Mouse (Mus musculus) heart, embryonic 14.5 days (tissue): ENCODE measurements around the gene Erp29. TPM values are rescaled to one million over a fixed set of nuclear protein-coding genes. Genes with fewer than 3 reads are reported as not detected.

Experiments
- ATAC-seq: fragments of 200-750 bp; cut with Nextera tagmentation; 2 replicates; pipeline ENCODE4 v1.8.0; 2017; ENCODE audit warnings: low read depth, moderate TSS enrichment; ENCODE audit not compliant: insufficient number of reproducible peaks, insufficient read depth, low FRiP score
- H3K27ac ChIP-seq, 2 experiments: fragments of 200-500 bp in 1 of 2; fragments of 300-500 bp in 1 of 2; sonication (generic) in 1 of 2; replicated peaks in 1 of 2; 2 replicates each; pipeline ENCODE4 v1.5.1; 2012 to 2014; ENCODE audit warnings: low read depth in 2 of 2, low read length in 2 of 2, control low read depth in 1 of 2, mild to moderate bottlenecking in 1 of 2, mixed read lengths in 1 of 2; ENCODE audit not compliant: control insufficient read depth in 1 of 2, insufficient read depth in 1 of 2
- H3K27me3 ChIP-seq: fragments of 300-500 bp; sonication (generic); 2 replicates; pipeline ENCODE4 v1.6.1; 2014; ENCODE audit warnings: mild to moderate bottlenecking, low read length, control low read depth; ENCODE audit not compliant: control insufficient read depth, insufficient read depth
- H3K36me3 ChIP-seq: fragments of 300-500 bp; sonication (generic); 2 replicates; pipeline ENCODE4 v1.6.1; 2014; ENCODE audit warnings: mild to moderate bottlenecking, control low read depth, low read length, mixed read lengths; ENCODE audit not compliant: control insufficient read depth, insufficient read depth
- H3K4me1 ChIP-seq, 2 experiments: fragments of 200-500 bp in 1 of 2; fragments of 300-500 bp in 1 of 2; sonication (generic) in 1 of 2; 2 replicates each; pipeline ENCODE4 v1.6.1; 2012 to 2014; ENCODE audit warnings: low read length in 2 of 2, control low read depth in 1 of 2, mixed read lengths in 1 of 2; ENCODE audit not compliant: control insufficient read depth in 2 of 2, insufficient read depth in 2 of 2
- H3K4me2 ChIP-seq: fragments of 300-500 bp; sonication (generic); 2 replicates; pipeline ENCODE4 v1.6.1; 2014; ENCODE audit warnings: mild to moderate bottlenecking, low read length
- H3K4me3 ChIP-seq, 2 experiments: fragments of 200-500 bp in 1 of 2; fragments of 300-500 bp in 1 of 2; sonication (generic) in 1 of 2; 2 replicates each; pipeline ENCODE4 v1.5.1; 2012 to 2014; ENCODE audit warnings: low read length in 2 of 2, mild to moderate bottlenecking in 2 of 2, control low read depth in 1 of 2, low read depth in 1 of 2, moderate library complexity in 1 of 2; ENCODE audit not compliant: control insufficient read depth in 1 of 2, insufficient read depth in 1 of 2
- H3K9ac ChIP-seq: fragments of 300-500 bp; sonication (generic); 2 replicates; pipeline ENCODE4 v1.6.1; 2014; ENCODE audit warnings: mild to moderate bottlenecking, low read length
- H3K9me3 ChIP-seq: fragments of 300-500 bp; sonication (generic); 2 replicates; pipeline ENCODE4 v1.6.1; 2016; ENCODE audit warnings: low read length, control low read depth; ENCODE audit not compliant: control insufficient read depth
- WGBS: fragments of 180-500 bp; shearing (Covaris S2); extraction: QIAGEN DNeasy Blood & Tissue Kit; methylation state at CpG from one replicate; pipeline ENCODE4 v1.1.7; 2014; 5-methylcytosine and 5-hydroxymethylcytosine counted together
- polyA plus RNA-seq: library from polyadenylated mRNA; unstranded; fragments of >200 nt; fragmentation: Nextera tagmentation; extraction: Ambion mirVana; gene quantifications from 2 replicates; pipeline ENCODE4 v1.2.1, GENCODE M21; 2014

Gene Erp29
- polyA plus RNA-seq, 1 experiment from 2014 or later, result 123 TPM

DNA sequence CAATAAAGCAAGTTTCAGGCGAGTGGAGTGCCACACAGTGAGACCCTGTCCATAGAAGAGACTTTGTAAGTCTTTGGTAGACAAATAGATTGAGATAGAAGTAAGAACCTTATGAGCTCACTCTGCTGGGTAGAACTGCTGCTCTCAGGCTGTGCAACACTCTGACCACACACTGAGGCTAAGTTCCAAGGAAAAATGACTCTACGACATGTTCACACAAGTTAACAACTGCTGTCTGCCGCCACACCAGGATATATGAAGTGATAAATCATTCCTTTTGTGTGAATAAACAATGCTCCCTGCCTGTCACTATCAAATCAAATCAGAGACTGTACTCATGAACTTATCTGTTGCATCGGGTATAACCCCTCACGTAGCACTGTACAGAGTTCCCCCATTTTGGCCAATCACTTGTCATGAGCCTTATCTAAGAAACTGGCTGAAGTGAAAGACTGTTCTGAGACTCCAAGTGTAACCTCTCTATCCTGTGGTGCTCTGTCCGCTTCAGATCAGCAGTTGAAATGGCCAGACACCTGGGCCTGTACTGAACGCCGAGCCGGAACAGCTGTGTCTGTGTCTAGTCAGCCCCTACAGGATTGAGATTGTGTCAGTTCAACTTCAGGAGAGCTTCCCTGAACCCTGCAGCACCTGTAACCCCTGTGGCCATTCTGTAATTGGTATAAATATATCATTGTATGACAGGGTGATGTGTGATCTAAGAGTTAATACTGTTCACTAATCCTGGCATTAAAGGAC is 3.4 kb upstream of the Erp29 start:
- WGBS, result 62% methylated on average over 9 of the region's 9 CpGs

GRCm38 (mm10) chr5:121454503-121454782 is 2.1 kb upstream of the Erp29 start:
- no peak for ATAC-seq
- H3K9me3 ChIP-seq, result no peaks in the 10 kb centered on the region
- 70% methylated on average over 3 of the region's 3 CpGs for whole genome bisulfite sequencing
- peak overlapping the region; percentile 87 for H3K4me2 ChIP-seq
- H3K36me3 ChIP-seq, result peaks cover 7% of the 10 kb centered on the region
- H3K4me1 ChIP-seq, result peaks cover 20 to 25% of the 10 kb centered on the region in 2 experiments
- peak overlapping the region; percentile 89 to 98 for H3K27ac ChIP-seq
- no peaks in the 10 kb centered on the region for H3K27me3 ChIP-seq
- H3K4me3 ChIP-seq, result no peak overlapping the region
- peak overlapping the region; percentile 96 for H3K9ac ChIP-seq

More for the DNA sequence above, 3.4 kb upstream of the Erp29 start:
- ATAC-seq, result no peak
- Histone ChIP-seq H3K27ac (no peak overlapping the region), H3K27me3 (no peaks in the 10 kb centered on the region), H3K36me3 (no peaks in the 10 kb centered on the region), H3K9ac (no peak overlapping the region), H3K4me1 (peaks cover 20 to 25% of the 10 kb centered on the region in 2 experiments), H3K9me3 (no peaks in the 10 kb centered on the region), H3K4me2 (no peak overlapping the region), H3K4me3 (no peak overlapping the region)

GRCm38 (mm10) chr5:121453743-121454502 is 1.6 kb upstream of the Erp29 start:
- Histone ChIP-seq H3K4me1 (peaks cover 20 to 25% of the 10 kb centered on the region in 2 experiments), H3K9ac (peak overlapping the region; percentile 96), H3K4me2 (peak overlapping the region; percentile 87), H3K36me3 (peaks cover 13% of the 10 kb centered on the region), H3K27ac (peak overlapping the region; percentile 89 to 98), H3K4me3 (peak overlapping the region in 1 of 2 experiments; percentile 91; a peak in 1 of 4 replicates), H3K9me3 (no peaks in the 10 kb centered on the region), H3K27me3 (no peaks in the 10 kb centered on the region)
- 0 out of 2 replicates have a peak, but pooled peaks have one; percentile 2 for ATAC-seq
- 62% methylated on average over 13 of the region's 13 CpGs for WGBS

- H3K27me3 ChIP-seq, result no peaks in the 10 kb centered on the region
- H3K27ac ChIP-seq, result peak overlapping the region; percentile 89 to 98
- WGBS, result 6% methylated on average over 9 of the region's 9 CpGs
- H3K9me3 ChIP-seq, result no peaks in the 10 kb centered on the region
- 0 out of 2 replicates have a peak, but pooled peaks have one; percentile 4 for ATAC-seq
- peak overlapping the region; percentile 96 for H3K9ac ChIP-seq
- peaks cover 23% of the 10 kb centered on the region for H3K36me3 ChIP-seq
- peak overlapping the region; percentile 87 for H3K4me2 ChIP-seq
- H3K4me3 ChIP-seq, result peak overlapping the region; percentile 58 to 91
- peaks cover 20 to 25% of the 10 kb centered on the region in 2 experiments for H3K4me1 ChIP-seq
Observed at GRCm38 (mm10) chr5:121452906-121453305, 600 bp upstream of the Erp29 start.

DNA sequence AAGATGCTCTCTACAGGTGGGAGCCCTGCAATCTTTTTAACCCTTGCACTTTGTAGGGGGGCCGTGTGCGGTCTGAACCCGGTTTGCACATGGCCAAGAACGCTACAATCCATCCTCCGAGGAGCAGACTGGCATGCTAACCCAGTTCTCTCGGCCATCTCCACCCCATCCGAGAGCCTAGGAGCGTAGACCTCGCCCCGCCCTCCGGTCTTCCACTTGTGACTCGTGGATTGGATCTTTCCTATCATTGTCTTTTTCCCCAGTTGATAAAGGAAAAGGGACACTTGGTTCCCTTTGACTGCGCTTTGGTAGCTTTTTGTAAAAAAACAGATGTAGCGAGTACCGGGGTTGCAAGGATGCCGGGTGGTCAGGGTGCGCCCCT is 671 bp downstream of the Erp29 start, which contains the start of gene Tmem116:
Gene Tmem116, plus strand, starts transcription at position 250 of the 382 bp plus-strand sequence.
- peaks cover 20 to 25% of the 10 kb centered on the region in 2 experiments for H3K4me1 ChIP-seq
- no peak for ATAC-seq
- peak within 1 kb of the TSS; percentile 98 for H3K9ac ChIP-seq
- no peaks in the 10 kb centered on the region for H3K27me3 ChIP-seq
- peak within 1 kb of the TSS; percentile 72 to 91 for H3K4me3 ChIP-seq
- no peaks in the 10 kb centered on the region for H3K9me3 ChIP-seq
- H3K27ac ChIP-seq, result peak within 1 kb of the TSS; percentile 89 to 98
- 0% methylated on average over 17 of the region's 17 CpGs for WGBS
- H3K4me2 ChIP-seq, result peak within 1 kb of the TSS; percentile 87
- H3K36me3 ChIP-seq, result peaks cover 35% of the 10 kb centered on the region

DNA sequence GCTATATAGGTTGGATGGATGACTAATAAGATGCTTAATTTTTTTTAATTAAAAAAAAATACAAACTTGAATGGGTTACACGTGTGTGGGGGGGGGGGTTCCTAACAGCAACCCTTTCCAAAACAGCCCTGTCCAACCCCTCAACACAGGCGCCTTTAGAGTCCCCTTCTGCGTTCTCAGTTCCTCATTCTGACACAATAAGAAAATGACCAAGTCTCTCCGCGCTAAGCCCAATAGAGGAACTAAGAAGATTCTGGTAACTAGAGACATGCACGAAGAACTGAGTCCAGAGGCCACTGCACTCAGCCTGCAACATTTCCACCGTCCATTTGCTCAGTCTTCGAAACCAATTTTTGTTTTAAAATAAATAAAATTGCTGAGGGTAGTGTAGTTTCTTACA is 1.1 kb downstream of the Erp29 start:
- peak overlapping the region; percentile 72 to 91 for H3K4me3 ChIP-seq
- H3K27me3 ChIP-seq, result no peaks in the 10 kb centered on the region
- WGBS, result 30% methylated on average over 8 of the region's 8 CpGs
- ATAC-seq, result no peak
- peak overlapping the region; percentile 98 for H3K9ac ChIP-seq
- H3K36me3 ChIP-seq, result peaks cover 39% of the 10 kb centered on the region
- peaks cover 20 to 25% of the 10 kb centered on the region in 2 experiments for H3K4me1 ChIP-seq
- no peaks in the 10 kb centered on the region for H3K9me3 ChIP-seq
- peak overlapping the region in 1 of 2 experiments; percentile 98; a peak in 2 of 4 replicates for H3K27ac ChIP-seq
- H3K4me2 ChIP-seq, result peak overlapping the region; percentile 77

GRCm38 (mm10) chr5:121450476-121450875 is 1.8 kb downstream of the Erp29 start:
- H3K36me3 ChIP-seq, result peaks cover 46% of the 10 kb centered on the region
- H3K27me3 ChIP-seq, result no peaks in the 10 kb centered on the region
- H3K9me3 ChIP-seq, result no peaks in the 10 kb centered on the region
- peaks cover 20 to 25% of the 10 kb centered on the region in 2 experiments for H3K4me1 ChIP-seq
- ATAC-seq, result no peak
- no peak overlapping the region for H3K4me3 ChIP-seq
- H3K4me2 ChIP-seq, result peak overlapping the region; percentile 77; the same call in 1 of the 2 replicates
- H3K9ac ChIP-seq, result no peak overlapping the region
- 85% methylated on average over 9 of the region's 9 CpGs for whole genome bisulfite sequencing
- no peak overlapping the region for H3K27ac ChIP-seq
